Mouse (Mus musculus): ENCODE results near the gene Bmf. TPM values are rescaled to one million over a fixed set of nuclear protein-coding genes. Genes with fewer than 3 reads are reported as not detected.

Bmf gene
- 3.9 TPM for polyA plus RNA-seq (2014; fragmentation: Illumina TruSeq; extraction: RNeasy Lipid Tissue Mini Kit (QIAGEN cat#74804); ENCODE audit: low read depth, low replicate concordance)

DNA sequence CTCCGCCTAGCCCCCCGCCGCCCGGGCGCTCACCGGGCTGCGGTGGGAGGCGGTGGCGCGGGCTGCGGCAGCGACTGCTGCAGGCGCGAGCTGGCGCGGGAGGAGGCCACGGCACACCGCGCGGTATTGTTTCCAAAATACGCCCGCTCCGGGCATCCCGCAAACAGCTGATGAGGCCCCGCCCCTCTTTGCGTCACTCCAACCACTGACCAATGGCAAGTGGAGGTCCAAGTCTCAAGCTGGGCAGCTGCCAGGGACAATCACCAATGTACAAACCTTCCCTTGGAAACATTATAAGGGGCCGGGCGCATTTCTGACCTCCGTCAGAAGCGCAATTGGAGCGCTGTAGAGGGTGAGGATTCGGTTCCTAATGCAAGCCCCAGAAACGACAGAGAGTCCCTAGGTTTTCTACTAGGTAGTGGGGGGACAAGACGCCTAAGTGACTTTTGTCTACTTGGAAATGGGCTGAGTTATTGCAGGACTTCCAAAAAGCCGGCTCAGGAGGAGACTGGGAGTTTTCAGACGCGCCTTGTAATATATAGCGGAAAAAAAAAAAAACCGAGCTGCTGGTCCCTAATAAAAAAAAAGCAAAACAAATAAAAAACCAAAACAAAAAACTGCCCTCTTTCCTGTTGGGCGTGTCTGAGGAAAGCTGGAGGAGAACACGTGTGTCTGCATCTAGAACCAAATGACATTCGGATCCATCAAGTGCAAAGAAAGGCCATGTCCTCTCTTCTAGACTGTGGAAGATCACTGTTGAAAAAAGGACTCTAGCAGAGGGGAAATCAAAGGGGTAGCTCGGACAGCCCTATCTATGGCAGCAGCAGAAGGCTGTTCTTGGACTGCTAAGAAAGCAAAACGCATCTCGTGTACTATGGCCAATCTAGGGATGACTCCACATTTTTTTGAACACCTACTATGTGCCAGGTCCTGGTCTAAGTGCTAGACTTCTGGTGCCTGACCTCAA is at the start of gene Bmf:
Gene Bmf, minus strand, starts transcription at position 181 of the 967 bp plus-strand sequence.

DNA sequence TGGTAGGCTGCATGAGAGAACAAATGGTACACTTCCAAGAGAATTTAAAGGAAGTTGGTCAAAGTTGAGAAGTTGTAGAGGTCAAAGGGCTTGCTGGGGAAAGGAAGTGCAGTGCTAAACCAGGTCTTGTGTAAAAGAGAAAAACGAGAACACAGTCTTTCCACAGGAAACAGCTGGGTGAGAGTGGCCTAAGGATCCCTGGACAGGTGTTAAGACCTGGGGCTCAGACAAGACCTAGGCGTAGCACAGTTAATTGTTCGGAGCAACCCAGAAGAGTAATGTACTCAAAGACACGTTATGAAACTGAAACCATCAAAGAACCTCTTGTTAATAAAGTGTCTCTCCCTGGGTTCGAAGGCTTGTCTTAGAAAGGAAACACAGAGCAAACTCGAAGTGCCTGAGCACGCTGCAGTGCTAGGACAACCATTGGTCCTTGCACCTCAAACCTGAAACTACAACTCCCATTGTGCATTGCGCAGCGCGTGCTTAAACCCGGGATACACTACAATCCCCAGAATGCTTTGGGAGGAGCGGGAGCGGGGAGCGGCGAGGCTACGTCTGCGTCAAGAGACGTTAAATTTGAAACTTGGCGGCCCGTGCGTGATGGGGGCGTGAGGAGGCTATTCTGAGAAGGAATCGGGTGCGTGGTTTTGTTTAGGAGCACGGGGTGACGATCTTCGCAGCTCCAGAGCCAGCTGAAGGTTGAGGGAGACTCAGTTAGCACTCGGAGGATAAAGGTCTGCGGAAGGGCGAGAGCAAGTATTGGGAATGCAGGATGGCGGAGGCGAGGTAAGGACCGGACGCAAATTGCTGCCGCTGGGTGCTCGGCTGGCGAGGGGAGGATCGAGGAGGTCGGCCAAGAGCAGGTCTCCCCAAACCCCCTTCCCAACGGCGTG is 48.4 kb upstream of the Bmf start, which contains the start of gene Bub1b:
Gene Bub1b, plus strand, starts transcription at position 539 of the 896 bp plus-strand sequence.

GRCm38 (mm10) chr2:118479550-118479909 is 70.0 kb downstream of the Bmf start, which contains the start of gene Srp14:
Srp14 (minus strand) TSS chr2:118479711.

Other genes starting within 250 kb of the Bmf start
- gene Gpr176, start 176.3 kb downstream of the Bmf start, polyA plus RNA-seq (2014; fragmentation: Illumina TruSeq; extraction: RNeasy Lipid Tissue Mini Kit (QIAGEN cat#74804); ENCODE audit: low read depth, low replicate concordance), result 0.36 TPM
- 6.4 TPM for gene Eif2ak4, start 161.1 kb downstream of the Bmf start, polyA plus RNA-seq (2014; fragmentation: Illumina TruSeq; extraction: RNeasy Lipid Tissue Mini Kit (QIAGEN cat#74804); ENCODE audit: low read depth, low replicate concordance)
- 109 TPM for gene Srp14, start 70.0 kb downstream of the Bmf start, polyA plus RNA-seq (2014; fragmentation: Illumina TruSeq; extraction: RNeasy Lipid Tissue Mini Kit (QIAGEN cat#74804); ENCODE audit: low read depth, low replicate concordance)
- gene Bub1b, start 48.5 kb upstream of the Bmf start, polyA plus RNA-seq (2014; fragmentation: Illumina TruSeq; extraction: RNeasy Lipid Tissue Mini Kit (QIAGEN cat#74804); ENCODE audit: low read depth, low replicate concordance), result 1.4 TPM
- 3.0 TPM for gene Pak6, start 113.6 kb upstream of the Bmf start, polyA plus RNA-seq (2014; fragmentation: Illumina TruSeq; extraction: RNeasy Lipid Tissue Mini Kit (QIAGEN cat#74804); ENCODE audit: low read depth, low replicate concordance)
- not detected for gene Ankrd63, start 154.3 kb upstream of the Bmf start, polyA plus RNA-seq (2014; fragmentation: Illumina TruSeq; extraction: RNeasy Lipid Tissue Mini Kit (QIAGEN cat#74804); ENCODE audit: low read depth, low replicate concordance)
- gene Plcb2, start 178.8 kb upstream of the Bmf start, polyA plus RNA-seq (2014; fragmentation: Illumina TruSeq; extraction: RNeasy Lipid Tissue Mini Kit (QIAGEN cat#74804); ENCODE audit: low read depth, low replicate concordance), result 0.44 TPM
- gene Inafm2, start 196.1 kb upstream of the Bmf start, polyA plus RNA-seq (2014; fragmentation: Illumina TruSeq; extraction: RNeasy Lipid Tissue Mini Kit (QIAGEN cat#74804); ENCODE audit: low read depth, low replicate concordance), result 18.8 TPM
- gene Ccdc9b, start 213.0 kb upstream of the Bmf start, polyA plus RNA-seq (2014; fragmentation: Illumina TruSeq; extraction: RNeasy Lipid Tissue Mini Kit (QIAGEN cat#74804); ENCODE audit: low read depth, low replicate concordance), result 1.1 TPM
- gene Phgr1, start 223.1 kb upstream of the Bmf start, polyA plus RNA-seq (2014; fragmentation: Illumina TruSeq; extraction: RNeasy Lipid Tissue Mini Kit (QIAGEN cat#74804); ENCODE audit: low read depth, low replicate concordance), result not detected
- gene Disp2, start 230.0 kb upstream of the Bmf start, polyA plus RNA-seq (2014; fragmentation: Illumina TruSeq; extraction: RNeasy Lipid Tissue Mini Kit (QIAGEN cat#74804); ENCODE audit: low read depth, low replicate concordance), result not detected